Mouse (Mus musculus) lung, postnatal 0 days (tissue): ENCODE data around the gene Kif18a. TPM values are rescaled to one million over a fixed set of nuclear protein-coding genes. Genes with fewer than 3 reads are reported as not detected.

Experiments
- ATAC-seq: fragments of 200-750 bp; cut with Nextera tagmentation; 2 replicates; pipeline ENCODE4 v1.8.0; 2017; ENCODE audit warnings: moderate library complexity
- DNase-seq: peaks from one replicate; pipeline ENCODE4 v3.0.0-alpha.2; 2016; ENCODE audit warnings: low spot score
- H3K27ac ChIP-seq: fragments of 300-500 bp; sonication (generic); 2 replicates; pipeline ENCODE4 v1.5.1; 2014; ENCODE audit warnings: antibody characterized with exemption, mild to moderate bottlenecking, low read length, mixed read lengths
- H3K27me3 ChIP-seq: fragments of 300-500 bp; sonication (generic); replicated peaks from 2 replicates; pipeline ENCODE4 v1.6.1; 2014; ENCODE audit warnings: low read length, mixed read lengths; ENCODE audit not compliant: insufficient read depth
- H3K36me3 ChIP-seq: fragments of 300-500 bp; sonication (generic); 2 replicates; pipeline ENCODE4 v1.6.1; 2014; ENCODE audit warnings: low read length, mixed read lengths; ENCODE audit not compliant: insufficient read depth
- H3K4me1 ChIP-seq: fragments of 300-500 bp; sonication (generic); 2 replicates; pipeline ENCODE4 v1.6.1; 2014; ENCODE audit warnings: antibody characterized with exemption, low read depth, low read length, mixed read lengths; ENCODE audit not compliant: insufficient read depth
- H3K4me2 ChIP-seq: fragments of 300-500 bp; sonication (generic); replicated peaks from 2 replicates; pipeline ENCODE4 v1.6.1; 2014; ENCODE audit warnings: low read depth, mild to moderate bottlenecking, low read length, moderate library complexity, mixed read lengths
- H3K4me3 ChIP-seq: fragments of 300-500 bp; sonication (generic); 2 replicates; pipeline ENCODE4 v1.5.1; 2014; ENCODE audit warnings: low read depth, low read length
- H3K9ac ChIP-seq: fragments of 300-500 bp; sonication (generic); replicated peaks from 2 replicates; pipeline ENCODE4 v1.6.1; 2014; ENCODE audit warnings: low read depth, mild to moderate bottlenecking
- H3K9me3 ChIP-seq: fragments of 300-500 bp; sonication (generic); 2 replicates; pipeline ENCODE4 v1.6.1; 2016; ENCODE audit warnings: low read length, mixed read lengths
- CTCF ChIP-seq: IDR thresholded peaks from 2 replicates; pipeline ENCODE4 v1.5.1; 2016; ENCODE audit warnings: antibody characterized with exemption, mild to moderate bottlenecking
- EP300 ChIP-seq: IDR thresholded peaks from 2 replicates; pipeline ENCODE4 v1.6.1; 2016; ENCODE audit warnings: antibody characterized with exemption, mild to moderate bottlenecking, control low read depth
- WGBS: fragments of 180-500 bp; shearing (Covaris S2); extraction: QIAGEN DNeasy Blood & Tissue Kit; methylation state at CpG from one replicate; pipeline ENCODE4 v1.1.7; 2014; 5-methylcytosine and 5-hydroxymethylcytosine counted together
- polyA plus RNA-seq: library from polyadenylated mRNA; unstranded; fragments of >200 nt; fragmentation: Nextera tagmentation; extraction: Ambion mirVana; gene quantifications from 2 replicates; pipeline ENCODE4 v1.2.1, GENCODE M21; 2015

The Kif18a gene
- polyA plus RNA-seq, 1 experiment from 2014 or later = 1.3 TPM

DNA sequence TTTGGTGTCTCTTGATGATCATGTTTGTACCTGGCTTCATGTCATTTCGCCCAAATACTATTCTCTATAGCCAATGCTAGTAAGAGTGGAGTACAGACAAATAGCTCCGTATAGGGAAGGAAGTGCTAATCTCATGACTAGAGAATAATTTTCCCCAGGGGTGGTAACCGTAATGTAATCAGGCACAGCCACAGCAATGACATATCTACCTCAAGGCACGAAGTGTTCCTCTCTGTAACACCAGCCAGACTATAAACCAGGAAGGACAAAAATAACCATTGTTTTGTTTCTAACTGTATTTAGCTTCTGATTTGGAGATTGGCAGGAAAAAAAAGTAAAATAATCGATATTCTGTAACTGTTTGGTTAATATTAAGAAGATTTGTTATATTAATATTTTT, 108.2 kb downstream of the Kif18a start:
- Histone ChIP-seq H3K4me1 (no peaks in the 10 kb centered on the region), H3K4me2 (no peak overlapping the region), H3K9ac (no peak overlapping the region), H3K36me3 (no peaks in the 10 kb centered on the region), H3K4me3 (no peak overlapping the region), H3K27ac (no peak overlapping the region), H3K27me3 (no peaks in the 10 kb centered on the region), H3K9me3 (no peaks in the 10 kb centered on the region)
- TF ChIP-seq CTCF (no peak), EP300 (no peak)
- ATAC-seq (no peak), DNase-seq (no peak)
- 64% methylated on average over 5 of the region's 5 CpGs for WGBS

DNA sequence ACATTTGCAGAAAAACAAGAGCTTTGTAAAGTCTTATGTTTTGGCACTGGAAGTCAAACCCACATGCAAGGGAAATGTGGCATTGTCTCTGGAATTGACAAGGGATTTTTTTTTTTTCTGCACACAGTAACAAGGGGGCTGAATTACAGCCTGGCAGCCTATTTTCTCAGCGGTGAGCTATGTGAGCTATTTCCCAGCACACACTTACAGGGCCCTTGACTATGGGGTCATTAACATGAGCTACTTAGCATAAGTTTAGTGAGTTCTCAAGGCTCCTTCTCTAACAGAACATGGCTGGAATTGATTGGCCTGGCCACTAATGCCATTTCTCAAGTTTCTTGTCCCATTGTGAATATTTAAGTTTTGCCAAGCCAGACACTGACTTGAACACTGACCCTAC, 109.4 kb downstream of the Kif18a start:
- DNase-seq (peak; percentile 7), ATAC-seq (no peak)
- H3K36me3 ChIP-seq = no peaks in the 10 kb centered on the region
- no peak overlapping the region for H3K27ac ChIP-seq
- H3K9me3 ChIP-seq = no peaks in the 10 kb centered on the region
- H3K4me3 ChIP-seq = no peak overlapping the region
- TF ChIP-seq EP300 (no peak), CTCF (no peak)
- no peaks in the 10 kb centered on the region for H3K4me1 ChIP-seq
- 29% methylated on average over 1 of the region's 1 CpGs for WGBS
- no peak overlapping the region for H3K9ac ChIP-seq
- no peak overlapping the region for H3K4me2 ChIP-seq
- no peaks in the 10 kb centered on the region for H3K27me3 ChIP-seq

Other genes with a start within 250 kb of the Kif18a start
- 7.5 and 8.9 TPM in 2 replicates for gene Mettl15, start within 50 bp of the Kif18a start, polyA plus RNA-seq